Mouse (Mus musculus): ENCODE results near the gene Foxi1. TPM values are rescaled to one million over a fixed set of nuclear protein-coding genes. Genes with fewer than 3 reads are reported as not detected.

Foxi1 gene
- total and polyA plus RNA-seq, 3 experiments = not detected

DNA sequence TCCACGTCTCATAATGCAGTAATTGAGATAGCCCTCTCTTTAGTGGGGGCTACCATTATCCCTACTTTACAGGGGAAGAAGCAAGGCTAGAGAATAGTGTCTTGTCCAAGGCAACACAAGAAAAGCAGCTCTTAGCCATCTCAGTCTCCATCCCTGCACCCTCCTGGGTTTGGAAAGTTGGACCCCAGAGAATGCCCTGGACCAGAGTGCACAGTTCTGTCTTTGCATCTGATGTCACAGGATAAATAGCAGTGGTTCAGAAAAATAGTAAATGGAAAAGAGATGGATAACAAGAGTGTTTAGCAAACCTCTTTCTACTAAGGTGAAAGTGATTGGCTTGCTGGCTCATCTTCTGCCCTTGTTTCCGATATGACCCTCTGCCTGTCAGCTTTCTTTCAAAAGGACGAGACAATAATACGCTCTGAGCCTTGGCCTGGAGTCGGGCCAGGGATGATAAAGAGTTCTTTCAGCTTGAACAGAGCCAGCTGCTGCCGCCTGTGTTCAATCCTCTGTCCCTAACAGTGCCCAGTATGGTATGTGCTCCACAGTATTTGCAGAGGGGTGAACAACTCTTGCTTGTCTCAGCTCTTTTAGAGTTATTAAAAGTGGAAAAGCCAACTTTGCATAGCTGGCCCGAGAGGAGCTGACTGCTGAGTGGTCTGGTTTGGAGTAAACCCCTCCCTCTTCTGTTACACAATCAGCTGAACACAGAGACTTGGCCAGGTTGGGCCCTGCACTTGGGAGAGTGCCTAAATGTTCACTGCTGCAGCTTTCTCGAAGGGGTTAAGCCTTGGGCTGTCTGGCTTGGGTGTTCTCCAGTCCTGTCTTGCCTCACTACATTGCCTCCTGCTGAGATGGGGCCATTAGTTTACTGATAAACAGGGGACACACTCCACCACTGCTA is 26.4 kb downstream of the Foxi1 start:
- Histone ChIP-seq H3K79me2 (replicated peaks; ENCODE audit: control insufficient read depth, extremely low read depth, insufficient read depth, poor library complexity, severe bottlenecking) (no peaks in the 10 kb centered on the region), H3K4me3 (replicated peaks in 1 of 3; ENCODE audit: low read depth in 2 of 3, low read length in 2 of 3, poor library complexity in 1 of 3) (no peak overlapping the region), H3K9ac (ENCODE audit: insufficient read depth, low read depth) (no peak overlapping the region), H3K27me3 (replicated peaks) (peaks cover 6% of the 10 kb centered on the region), H3K36me3 (replicated peaks in 1 of 2; ENCODE audit: control insufficient read depth in 1 of 2, insufficient read depth in 1 of 2, low read length in 1 of 2) (no peaks in the 10 kb centered on the region), H3K4me2 (ENCODE audit: insufficient read depth, low read depth, poor library complexity, severe bottlenecking) (no peak overlapping the region), H3K9me3 (replicated peaks; ENCODE audit: low read length) (no peaks in the 10 kb centered on the region), H3K4me1 (ENCODE audit: control insufficient read depth in 1 of 2, insufficient read depth in 2 of 2) (peaks cover 0 to 14% of the 10 kb centered on the region in 2 experiments; a peak in 2 of 4 replicates), H3K27ac (ENCODE audit: insufficient read depth, low read depth) (no peak overlapping the region)
- no peak for DNase-seq (ENCODE audit: extremely low read depth)
- dilution Hi-C loops (cut with MboI; ENCODE audit: extremely low pct_ligation_motif_present, extremely low pct_unique_long_range_greater_than_20kb, low sequenced_read_pairs) (no loop called here), in situ Hi-C loops (cut with MboI; ENCODE audit: low pct_ligation_motif_present, low pct_unique_long_range_greater_than_20kb, low sequenced_read_pairs) (no loop called here)
- TF ChIP-seq TCF12 (IDR thresholded peaks at IDR 0.05; ENCODE audit: low read depth, low read length) (no peak), RAD21 (IDR thresholded peaks at IDR 0.05; ENCODE audit: low read depth, low read length) (no peak), ZKSCAN1 (IDR thresholded peaks at IDR 0.05; ENCODE audit: borderline replicate concordance, low read depth, low read length) (no peak), UBTF (IDR thresholded peaks at IDR 0.05; ENCODE audit: low read depth, low read length) (no peak), BHLHE40 (IDR thresholded peaks at IDR 0.05; ENCODE audit: low read depth, low read length) (no peak), TBP (conservative IDR thresholded peaks at IDR 0.05; ENCODE audit: low read depth, low read length) (no peak), E2F4 (IDR thresholded peaks at IDR 0.05; ENCODE audit: insufficient replicate concordance, low read depth, low read length) (no peak), ZMIZ1 (IDR thresholded peaks at IDR 0.05; ENCODE audit: low read depth, low read length) (no peak), SMC3 (IDR thresholded peaks at IDR 0.05; ENCODE audit: low read depth, low read length) (no peak), JUND (conservative IDR thresholded peaks at IDR 0.05; ENCODE audit: low read depth, low read length) (no peak), ETS1 (conservative IDR thresholded peaks at IDR 0.05; ENCODE audit: low read depth, low read length) (no peak), CHD2 (IDR thresholded peaks at IDR 0.05; ENCODE audit: low read length) (no peak), IRF4 (IDR thresholded peaks at IDR 0.05; ENCODE audit: low read depth, low read length) (no peak)

DNA sequence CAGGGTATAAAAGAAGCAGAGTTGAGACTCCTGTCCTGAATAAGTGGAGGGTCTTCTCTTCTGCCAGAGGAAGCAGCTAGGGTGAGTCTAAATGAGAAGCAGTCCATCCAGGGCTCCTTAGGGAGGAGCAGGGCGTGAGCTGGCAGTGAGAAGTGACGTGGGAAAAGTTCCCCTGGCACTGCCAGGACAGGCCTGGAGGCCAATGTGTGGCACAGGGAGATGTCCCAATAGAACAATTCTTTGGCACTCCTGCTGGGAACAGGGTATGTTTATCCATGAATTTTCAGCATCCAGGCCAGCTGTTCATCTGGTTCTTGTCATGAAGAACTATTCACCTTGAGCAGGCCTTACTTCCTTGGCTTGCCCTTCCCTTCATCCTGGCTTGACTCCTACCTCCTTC is 29.1 kb downstream of the Foxi1 start:
- in situ Hi-C loops (cut with MboI; ENCODE audit: low pct_ligation_motif_present, low pct_unique_long_range_greater_than_20kb, low sequenced_read_pairs) (no loop called here), dilution Hi-C loops (cut with MboI; ENCODE audit: extremely low pct_ligation_motif_present, extremely low pct_unique_long_range_greater_than_20kb, low sequenced_read_pairs) (no loop called here)
- no peak for DNase-seq (ENCODE audit: extremely low read depth)
- Histone ChIP-seq H3K36me3 (replicated peaks in 1 of 2; ENCODE audit: control insufficient read depth in 1 of 2, insufficient read depth in 1 of 2, low read length in 1 of 2) (no peaks in the 10 kb centered on the region), H3K4me2 (ENCODE audit: insufficient read depth, low read depth, poor library complexity, severe bottlenecking) (no peak overlapping the region), H3K4me1 (ENCODE audit: control insufficient read depth in 1 of 2, insufficient read depth in 2 of 2) (peaks cover 0 to 6% of the 10 kb centered on the region in 2 experiments; a peak in 2 of 4 replicates), H3K4me3 (replicated peaks in 1 of 3; ENCODE audit: low read depth in 2 of 3, low read length in 2 of 3, poor library complexity in 1 of 3) (no peak overlapping the region), H3K79me2 (replicated peaks; ENCODE audit: control insufficient read depth, extremely low read depth, insufficient read depth, poor library complexity, severe bottlenecking) (no peaks in the 10 kb centered on the region), H3K9me3 (replicated peaks; ENCODE audit: low read length) (no peaks in the 10 kb centered on the region), H3K9ac (ENCODE audit: insufficient read depth, low read depth) (no peak overlapping the region), H3K27me3 (replicated peaks) (peaks cover 15% of the 10 kb centered on the region), H3K27ac (ENCODE audit: insufficient read depth, low read depth) (no peak overlapping the region)
- TF ChIP-seq SIN3A (IDR thresholded peaks at IDR 0.05; ENCODE audit: low read length) (no peak), RAD21 (IDR thresholded peaks at IDR 0.05; ENCODE audit: low read depth, low read length) (no peak), PAX5 (IDR thresholded peaks at IDR 0.05; ENCODE audit: low read length) (no peak), ZKSCAN1 (IDR thresholded peaks at IDR 0.05; ENCODE audit: borderline replicate concordance, low read depth, low read length) (no peak), HCFC1 (IDR thresholded peaks at IDR 0.05; ENCODE audit: low read depth, low read length) (no peak)
